Mouse (Mus musculus) hindbrain, embryonic 14.5 days (tissue): ENCODE results near the gene Magi2. TPM values are rescaled to one million over a fixed set of nuclear protein-coding genes. Genes with fewer than 3 reads are reported as not detected.

Source experiments
- ATAC-seq: fragments of 200-750 bp; cut with Nextera tagmentation; 2 replicates; pipeline ENCODE4 v1.8.0; 2017; ENCODE audit warnings: moderate number of reproducible peaks, mild to moderate bottlenecking, moderate TSS enrichment, moderate library complexity; ENCODE audit not compliant: low FRiP score
- DNase-seq: peaks from one replicate; pipeline ENCODE4 v3.0.0-alpha.2; 2015; ENCODE audit warnings: low spot score
- H3K27ac ChIP-seq: fragments of 300-500 bp; sonication (generic); 2 replicates; pipeline ENCODE4 v1.5.1; 2014; ENCODE audit warnings: mild to moderate bottlenecking, moderate library complexity
- H3K27me3 ChIP-seq: fragments of 300-500 bp; sonication (generic); 2 replicates; pipeline ENCODE4 v1.6.1; 2014; ENCODE audit warnings: mild to moderate bottlenecking, low read length, mixed read lengths; ENCODE audit not compliant: control insufficient read depth, insufficient read depth
- H3K36me3 ChIP-seq: fragments of 300-500 bp; sonication (generic); replicated peaks from 2 replicates; pipeline ENCODE4 v1.6.1; 2014; ENCODE audit not compliant: control insufficient read depth, insufficient read depth
- H3K4me1 ChIP-seq: fragments of 300-500 bp; sonication (generic); replicated peaks from 2 replicates; pipeline ENCODE4 v1.6.1; 2014; ENCODE audit warnings: antibody characterized with exemption, low read length, mixed read lengths; ENCODE audit not compliant: control insufficient read depth, insufficient read depth
- H3K4me2 ChIP-seq: fragments of 300-500 bp; sonication (generic); replicated peaks from 2 replicates; pipeline ENCODE4 v1.6.1; 2014; ENCODE audit warnings: mild to moderate bottlenecking, moderate library complexity
- H3K4me3 ChIP-seq: fragments of 300-500 bp; sonication (generic); replicated peaks from 2 replicates; pipeline ENCODE4 v1.5.1; 2014; ENCODE audit warnings: mild to moderate bottlenecking, low read length
- H3K9ac ChIP-seq: fragments of 300-500 bp; sonication (generic); 2 replicates; pipeline ENCODE4 v1.6.1; 2014
- H3K9me3 ChIP-seq: fragments of 300-500 bp; sonication (generic); 2 replicates; pipeline ENCODE4 v1.6.1; 2016; ENCODE audit warnings: low read length; ENCODE audit not compliant: control insufficient read depth
- WGBS: fragments of 180-500 bp; shearing (Covaris S2); extraction: QIAGEN DNeasy Blood & Tissue Kit; methylation state at CpG from one replicate; pipeline ENCODE4 v1.1.7; 2014; 5-methylcytosine and 5-hydroxymethylcytosine counted together
- polyA plus RNA-seq: library from polyadenylated mRNA; unstranded; fragments of >200 nt; fragmentation: Nextera tagmentation; extraction: Ambion mirVana; gene quantifications from 2 replicates; pipeline ENCODE4 v1.2.1, GENCODE M21; 2014

Gene Magi2
- polyA plus RNA-seq, 1 experiment from 2014 or later: 25.6 TPM

- WGBS: 31% methylated on average over 7 of the region's 7 CpGs
- ATAC-seq: no peak
- no peak overlapping the region for H3K4me2 ChIP-seq
- H3K4me3 ChIP-seq: no peak overlapping the region
- no peak overlapping the region for H3K9ac ChIP-seq
- no peaks in the 10 kb centered on the region for H3K36me3 ChIP-seq
- no peak for DNase-seq
- no peaks in the 10 kb centered on the region for H3K27me3 ChIP-seq
- 0 out of 2 replicates have a peak, but pooled peaks cover 19% of the 10 kb centered on the region for H3K4me1 ChIP-seq
- H3K27ac ChIP-seq: no peak overlapping the region
- H3K9me3 ChIP-seq: no peaks in the 10 kb centered on the region
Measured at GRCm38 (mm10) chr5:20751000-20751399, 1524.2 kb downstream of the Magi2 start.

GRCm38 (mm10) chr5:20751696-20752095, 1524.9 kb downstream of the Magi2 start:
- peak; percentile 74 for ATAC-seq
- H3K4me3 ChIP-seq: no peak overlapping the region
- no peak overlapping the region for H3K27ac ChIP-seq
- WGBS: 28% methylated on average over 7 of the region's 7 CpGs
- H3K4me1 ChIP-seq: 0 out of 2 replicates have a peak, but pooled peaks cover 19% of the 10 kb centered on the region
- no peaks in the 10 kb centered on the region for H3K9me3 ChIP-seq
- no peak overlapping the region for H3K9ac ChIP-seq
- H3K36me3 ChIP-seq: no peaks in the 10 kb centered on the region
- DNase-seq: no peak
- no peak overlapping the region for H3K4me2 ChIP-seq
- H3K27me3 ChIP-seq: no peaks in the 10 kb centered on the region

- ATAC-seq (no peak), DNase-seq (no peak)
- Histone ChIP-seq H3K27ac (no peak overlapping the region), H3K9me3 (no peaks in the 10 kb centered on the region), H3K36me3 (no peaks in the 10 kb centered on the region; the same call in 1 of the 2 replicates), H3K4me1 (0 out of 2 replicates have a peak, but pooled peaks cover 10% of the 10 kb centered on the region), H3K4me2 (no peak overlapping the region), H3K9ac (no peak overlapping the region), H3K27me3 (no peaks in the 10 kb centered on the region), H3K4me3 (no peak overlapping the region)
- 45% methylated on average over 2 of the region's 2 CpGs for WGBS
Measured at GRCm38 (mm10) chr5:20753096-20753495, 1526.3 kb downstream of the Magi2 start.

DNA sequence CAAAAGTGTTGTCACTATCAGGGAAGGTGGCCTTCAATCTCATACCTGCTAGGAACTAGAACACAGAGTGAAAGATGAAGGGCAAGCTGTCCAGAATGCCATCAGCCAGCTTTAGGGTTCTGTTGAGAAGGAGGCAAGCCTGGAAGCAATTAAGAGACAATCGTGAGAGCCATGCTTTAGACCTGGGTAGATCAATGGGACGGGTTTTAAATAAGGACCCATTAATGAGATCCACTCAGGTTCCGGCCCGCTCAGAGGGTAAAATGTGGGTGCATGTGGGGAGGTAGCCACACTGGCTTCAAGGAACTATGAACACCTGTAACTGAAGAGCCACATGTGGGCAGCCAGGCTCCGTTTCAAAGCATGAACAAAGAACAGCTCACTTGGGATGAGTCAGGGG, 1527.1 kb downstream of the Magi2 start:
- Histone ChIP-seq H3K9ac (no peak overlapping the region), H3K9me3 (no peaks in the 10 kb centered on the region), H3K4me3 (no peak overlapping the region), H3K27ac (no peak overlapping the region), H3K27me3 (no peaks in the 10 kb centered on the region), H3K4me1 (0 out of 2 replicates have a peak, but pooled peaks cover 10% of the 10 kb centered on the region), H3K4me2 (no peak overlapping the region), H3K36me3 (no peaks in the 10 kb centered on the region; the same call in 1 of the 2 replicates)
- DNase-seq: no peak
- 86% methylated on average over 5 of the region's 5 CpGs for WGBS
- no peak for ATAC-seq
